Mouse (Mus musculus) megakaryocyte-erythroid progenitor cell, adult 5-6 weeks (primary cell): Measurements from ENCODE around the gene Gm49320. TPM values are rescaled to one million over a fixed set of nuclear protein-coding genes. Genes with fewer than 3 reads are reported as not detected.
"Not testable (repeated sequence)": the region's sequence is repeated elsewhere in the genome, so short reads cannot be mapped to it uniquely, and the experiment has no call there.

Experiments used
- ATAC-seq: replicated peaks from 2 replicates; pipeline ENCODE4 v1.8.0; 2016; ENCODE audit warnings: mild to moderate bottlenecking, inconsistent platforms; ENCODE audit not compliant: severe bottlenecking, poor library complexity, low FRiP score, low TSS enrichment
- total RNA-seq, 2 experiments: library from RNA; stranded (forward) in 1 of 2; stranded (reverse) in 1 of 2; fragments of 200-1000, 215-1000 nt in 1 of 2; fragments of >200 nt in 1 of 2; fragmentation: Nextera tagmentation in 1 of 2; gene quantifications; 2 replicates each; pipeline ENCODE4 v1.2.3; 2014 to 2017

Gm49320 gene
- total RNA-seq, 2 experiments from 2014 or later: 0.75 to 0.90 TPM

DNA sequence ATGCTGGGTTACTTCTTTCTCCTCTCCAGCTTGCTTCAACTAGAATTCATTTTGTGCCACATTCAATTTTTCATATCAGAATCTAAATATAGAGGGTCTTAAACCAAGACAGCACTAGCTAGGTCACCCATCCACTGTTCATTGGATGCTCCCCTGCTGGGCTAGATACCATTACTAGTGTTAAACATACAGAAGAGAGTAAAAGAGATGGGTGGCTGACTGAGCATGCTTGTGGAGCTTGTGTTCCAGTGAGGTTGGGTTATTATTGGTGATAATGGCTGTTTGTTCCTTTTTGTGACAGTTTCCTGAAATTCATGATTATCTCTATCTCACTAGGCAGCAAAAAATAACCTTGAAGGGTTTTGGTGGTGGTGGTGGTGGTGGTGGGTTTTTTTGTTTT is 16.6 kb upstream of the Gm49320 start:
- ATAC-seq: no peak

DNA sequence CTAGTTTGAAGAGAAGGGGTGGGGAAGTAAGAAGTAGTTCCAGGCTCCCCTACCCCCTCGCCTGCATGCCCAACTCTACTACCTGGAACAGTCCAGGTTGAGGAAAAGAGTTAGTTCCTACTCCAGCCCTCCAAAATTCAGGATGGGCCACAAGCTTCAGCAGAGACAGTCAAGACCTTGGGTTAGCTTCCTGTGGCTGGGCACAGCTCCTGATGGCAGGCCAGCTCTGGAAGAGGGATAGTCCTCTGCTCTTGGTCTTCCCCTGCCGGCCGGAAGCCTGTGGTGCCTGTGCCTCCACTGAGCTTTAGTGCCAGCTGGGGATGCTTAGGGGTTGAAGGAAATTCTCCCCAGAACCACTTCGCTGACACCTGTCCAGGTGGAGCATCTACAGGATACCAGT is 12.3 kb upstream of the Gm49320 start:
- peak; percentile 16; the same call in 1 of the 2 replicates for ATAC-seq

- ATAC-seq: peak; percentile 65
These were observed 11.8 kb upstream of the Gm49320 start, which contains the start of gene Lrrc8e for GRCm38 (mm10) chr8:4226739-4227347. Gene Lrrc8e, plus strand, starts transcription at chr8:4226827.

- ATAC-seq: no peak
These were observed 10.7 kb upstream of the Gm49320 start for GRCm38 (mm10) chr8:4227919-4228318.

DNA sequence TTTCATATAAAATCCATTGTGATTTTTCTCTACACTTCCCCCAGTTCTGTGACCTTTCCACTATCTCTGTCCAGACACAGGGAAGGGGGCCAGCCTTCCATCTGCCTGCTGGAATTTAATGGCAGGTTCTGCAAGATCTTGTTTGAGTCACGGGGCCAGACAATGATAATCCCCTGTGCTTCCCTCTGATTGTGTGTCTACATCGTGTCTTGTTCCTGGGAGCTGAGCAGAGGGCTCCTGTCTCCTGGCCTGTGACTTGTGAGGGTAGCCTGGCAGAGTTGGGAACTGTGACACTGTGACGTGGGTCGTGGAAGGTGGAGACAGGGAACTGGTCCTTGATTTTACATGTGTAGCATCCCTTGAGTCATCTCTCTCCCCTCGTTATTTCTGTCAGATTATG is 8.9 kb upstream of the Gm49320 start:
- ATAC-seq: no peak

DNA sequence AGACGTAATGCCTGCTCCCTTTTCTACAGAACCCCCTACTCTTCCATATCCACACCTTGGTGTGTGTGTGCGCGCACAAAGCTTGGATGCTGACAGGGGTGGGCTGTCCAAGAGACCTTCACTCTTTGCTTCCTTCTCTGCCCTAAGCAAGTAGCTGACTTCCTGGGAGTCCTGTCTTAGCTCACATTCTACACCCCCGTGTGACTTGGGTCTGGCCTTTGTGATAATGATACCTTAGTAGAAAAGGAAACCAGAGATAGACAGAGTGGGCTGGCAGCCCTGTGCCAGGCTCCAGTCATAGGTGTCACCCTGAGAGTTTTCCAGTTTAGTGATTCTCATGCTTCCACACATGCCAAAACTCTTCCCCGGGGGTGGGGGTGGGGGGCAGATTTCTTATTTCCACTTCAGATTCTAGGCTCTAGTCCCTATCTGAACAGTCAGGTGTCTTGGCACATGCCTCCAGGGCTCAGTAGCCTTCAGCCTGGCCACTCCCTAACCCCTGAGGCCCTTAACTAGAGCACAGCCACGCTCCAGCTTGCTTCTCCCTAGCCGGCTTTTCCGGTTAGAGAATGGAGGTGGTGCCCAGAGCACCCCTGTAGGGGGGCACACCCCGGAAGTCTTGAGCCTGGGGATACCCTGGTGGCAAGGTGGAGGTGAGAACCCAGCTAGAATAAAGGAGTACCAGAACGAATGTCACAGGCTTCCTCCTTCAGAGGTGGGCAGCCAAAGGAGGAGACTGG is 7.9 kb upstream of the Gm49320 start:
- peak; percentile 71 for ATAC-seq

DNA sequence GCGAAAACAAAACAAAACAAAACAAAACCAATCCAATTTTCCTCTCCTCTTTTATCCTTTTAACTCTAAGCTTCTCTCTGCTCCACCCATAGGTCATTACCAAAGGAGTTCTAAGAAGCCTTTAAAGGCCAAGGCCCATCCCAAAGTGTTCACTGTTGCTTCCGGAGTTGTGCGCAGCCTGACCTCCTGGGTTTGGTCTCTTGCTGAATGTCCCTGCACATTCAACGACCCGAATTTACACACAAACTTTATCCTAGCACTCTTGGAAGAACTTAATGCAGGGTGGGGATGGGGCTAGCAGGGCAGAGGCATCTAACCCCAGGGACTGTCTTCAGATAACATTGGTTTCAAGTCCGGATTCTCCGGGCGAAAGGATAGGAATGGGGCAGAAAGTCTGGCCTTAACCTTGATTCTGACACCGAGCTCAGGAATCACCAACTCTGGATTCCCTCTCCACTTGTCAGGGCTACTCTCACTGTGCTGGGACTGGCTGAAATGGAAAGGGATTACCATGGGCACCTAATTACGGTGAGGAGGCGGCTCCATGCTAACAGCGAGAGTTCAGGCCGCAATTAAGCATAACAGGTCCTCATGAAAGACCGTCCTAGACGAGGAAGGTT is 741 bp upstream of the Gm49320 start:
- ATAC-seq: peak; percentile 9

DNA sequence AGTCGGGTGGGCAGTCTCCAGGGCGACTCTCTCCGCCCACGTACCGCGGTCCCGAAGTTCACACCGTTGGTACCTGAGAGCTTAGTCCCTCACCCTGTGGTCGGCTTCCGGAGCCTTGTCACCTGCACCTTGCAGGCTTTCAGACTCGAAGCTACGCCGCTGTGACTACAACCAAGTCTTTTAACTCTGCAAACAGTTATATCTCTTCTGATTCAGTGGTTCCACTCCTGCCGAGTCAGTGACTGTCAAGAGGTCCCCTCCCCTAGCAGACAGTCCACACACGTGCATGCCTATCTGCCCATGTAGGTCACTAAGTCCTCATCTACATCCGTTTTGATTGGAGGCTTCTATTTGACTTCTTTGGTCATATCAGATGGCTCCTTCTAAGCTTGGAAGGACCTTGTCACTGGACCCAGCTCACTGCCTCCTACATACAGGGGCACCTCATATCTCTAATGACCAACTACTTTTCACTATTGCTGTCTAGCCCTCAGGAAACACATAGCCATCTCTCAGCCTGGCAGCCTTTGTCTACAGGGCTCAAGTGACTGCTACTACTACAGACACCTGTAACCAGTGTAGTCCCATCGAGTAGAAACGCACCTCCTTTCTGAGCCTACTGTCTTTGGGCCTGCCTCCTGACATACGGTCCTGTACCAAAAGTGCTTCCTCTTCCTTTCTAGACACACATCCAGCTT is 677 bp downstream of the Gm49320 start:
- ATAC-seq: peak; percentile 61

DNA sequence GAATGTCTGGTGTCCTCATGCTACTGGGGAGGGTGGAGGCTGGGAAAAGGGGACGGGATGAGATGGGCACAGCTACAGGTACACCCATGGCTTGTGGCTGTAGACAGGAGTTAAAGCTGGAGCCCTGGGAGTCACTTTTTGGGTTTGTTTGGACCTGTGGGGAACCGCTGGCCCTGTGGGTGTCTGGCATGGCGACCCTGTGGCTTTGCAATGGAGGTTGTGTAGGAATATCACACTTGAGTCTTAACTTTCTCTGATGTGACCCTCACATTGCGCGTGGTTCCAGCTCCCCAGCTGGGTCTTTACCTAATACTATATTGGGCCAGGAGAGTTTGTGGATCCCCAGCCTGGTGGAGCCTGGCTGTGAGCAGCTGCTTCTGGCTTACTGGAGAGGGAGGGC is 6.4 kb downstream of the Gm49320 start:
- ATAC-seq: no peak

- no peak for ATAC-seq
These were observed 7.1 kb downstream of the Gm49320 start for GRCm38 (mm10) chr8:4245737-4246136.

- ATAC-seq: no peak
These were observed 8.6 kb downstream of the Gm49320 start for GRCm38 (mm10) chr8:4247241-4247640.

GRCm38 (mm10) chr8:4247951-4248540 is 9.4 kb downstream of the Gm49320 start, which contains the start of gene Tgfbr3l:
Gene Tgfbr3l, plus strand, starts transcription at chr8:4248214.
- no peak for ATAC-seq

DNA sequence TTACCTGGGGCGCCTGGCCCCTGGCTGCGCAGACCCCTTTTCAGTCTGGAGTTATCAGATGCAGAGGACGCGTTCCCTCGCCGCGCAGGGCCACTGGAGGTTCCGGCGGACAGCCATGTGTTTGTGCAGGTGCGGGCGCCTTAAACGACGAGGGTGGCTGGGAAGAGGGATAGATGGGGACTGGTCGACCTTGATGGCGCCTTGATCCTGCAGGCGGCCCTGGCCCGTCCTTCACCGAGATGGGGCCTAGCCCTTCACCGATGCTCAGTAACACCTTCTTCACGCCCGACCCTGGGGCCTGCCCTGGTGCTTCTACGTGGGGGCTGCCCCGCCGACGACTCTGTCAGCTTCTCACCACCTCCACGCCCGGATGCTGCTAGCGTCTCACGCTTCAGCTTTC is 10.5 kb downstream of the Gm49320 start:
- ATAC-seq: no peak

GRCm38 (mm10) chr8:4250306-4250970 is 11.8 kb downstream of the Gm49320 start:
- peak; percentile 66 for ATAC-seq

DNA sequence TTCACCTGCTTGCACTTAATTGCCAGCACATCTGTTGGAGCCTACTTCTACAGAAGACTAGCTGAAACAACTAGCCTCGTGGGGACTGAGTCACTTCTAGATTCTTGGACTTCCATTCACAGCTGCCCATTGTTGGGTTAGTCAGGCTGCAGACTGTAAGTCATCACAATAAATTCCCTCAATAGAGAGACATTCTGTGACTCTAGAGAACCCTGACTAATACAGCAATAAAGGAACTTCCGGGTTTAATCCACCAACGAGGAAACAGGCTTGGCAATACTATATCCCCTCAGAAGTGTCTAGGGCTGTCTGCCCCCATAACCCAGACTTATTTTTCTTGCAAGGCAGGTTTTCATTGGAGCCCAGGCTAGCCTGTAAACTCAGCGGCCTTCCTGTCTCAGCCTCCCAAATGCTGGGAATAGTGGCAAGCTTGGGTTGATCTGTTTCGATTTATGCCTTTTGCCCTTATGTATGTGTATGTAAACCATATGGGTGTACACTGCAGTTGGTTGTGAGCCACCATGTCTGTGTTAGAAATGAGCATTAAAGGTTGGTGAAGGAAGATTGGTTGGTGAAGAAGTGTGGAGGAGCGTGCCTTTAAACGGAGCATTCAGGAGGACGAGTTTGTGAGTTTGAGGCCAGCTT is 13.6 kb downstream of the Gm49320 start:
- ATAC-seq: no peak

- peak; percentile 81 for ATAC-seq
These were observed 14.5 kb downstream of the Gm49320 start, which contains the start of gene Snapc2 for GRCm38 (mm10) chr8:4252934-4253841. Gene Snapc2, plus strand, starts transcription at chr8:4253080.

DNA sequence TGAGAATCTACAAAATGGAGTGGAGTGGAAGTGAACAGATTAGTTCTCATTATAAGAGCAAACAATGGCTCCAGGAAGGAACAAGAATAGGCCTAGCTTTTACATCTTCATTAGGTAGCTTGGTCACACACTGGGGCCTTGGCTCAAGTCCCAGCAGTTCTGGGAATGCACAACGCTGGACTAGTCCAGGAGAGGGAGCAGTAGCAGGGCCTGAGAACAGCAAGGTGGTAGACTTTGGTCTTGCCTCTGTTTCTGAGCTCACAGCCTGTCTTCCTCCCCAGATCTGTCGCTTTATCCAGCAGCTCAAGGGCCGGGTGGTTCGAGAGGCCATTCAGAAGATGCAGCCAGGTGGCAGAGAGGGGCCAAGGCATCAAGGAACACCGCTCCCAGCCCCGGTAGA is 15.3 kb downstream of the Gm49320 start:
- no peak for ATAC-seq

DNA sequence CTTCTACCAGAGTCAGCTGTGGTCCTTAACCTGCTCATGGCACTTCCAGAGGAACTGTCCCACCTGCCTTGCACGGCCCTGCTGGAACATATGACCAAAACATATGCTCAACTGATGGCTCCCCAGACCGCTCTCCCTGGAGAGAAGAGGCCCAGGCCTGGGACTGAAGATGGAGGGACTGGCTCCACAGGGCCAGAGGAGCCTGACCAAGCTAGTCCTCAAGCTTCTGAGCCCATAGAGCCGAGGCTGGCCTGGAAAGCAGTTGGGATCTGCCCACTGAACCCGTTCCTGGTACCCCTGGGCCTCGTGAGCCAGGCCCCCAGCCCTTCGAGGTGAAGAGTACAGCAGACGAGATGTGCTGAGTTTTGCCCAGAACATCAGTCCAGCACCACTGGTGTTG is 16.8 kb downstream of the Gm49320 start:
- not testable (repeated sequence) for ATAC-seq
